Mouse (Mus musculus) hindbrain, embryonic 12.5 days (tissue): Measurements from ENCODE around the gene Dnajc17. TPM values are rescaled to one million over a fixed set of nuclear protein-coding genes. Genes with fewer than 3 reads are reported as not detected.
A peak's percentile ranks its signal among the peaks of the same experiment; 100 is the strongest.

Experiments
- ATAC-seq: fragments of 200-750 bp; cut with Nextera tagmentation; 2 replicates; pipeline ENCODE4 v1.8.0; 2017; ENCODE audit warnings: moderate TSS enrichment; ENCODE audit not compliant: low FRiP score
- H3K27ac ChIP-seq: fragments of 300-500 bp; sonication (generic); 2 replicates; pipeline ENCODE4 v1.5.1; 2016; ENCODE audit warnings: mild to moderate bottlenecking
- H3K27me3 ChIP-seq: fragments of 300-500 bp; sonication (generic); 2 replicates; pipeline ENCODE4 v1.6.1; 2016; ENCODE audit warnings: mild to moderate bottlenecking
- H3K36me3 ChIP-seq: fragments of 300-500 bp; sonication (generic); 2 replicates; pipeline ENCODE4 v1.6.1; 2016; ENCODE audit warnings: mild to moderate bottlenecking
- H3K4me1 ChIP-seq: fragments of 300-500 bp; sonication (generic); 2 replicates; pipeline ENCODE4 v1.6.1; 2016
- H3K4me2 ChIP-seq: fragments of 300-500 bp; sonication (generic); replicated peaks from 2 replicates; pipeline ENCODE4 v1.6.1; 2016; ENCODE audit warnings: mild to moderate bottlenecking
- H3K4me3 ChIP-seq: fragments of 300-500 bp; sonication (generic); 2 replicates; pipeline ENCODE4 v1.5.1; 2016; ENCODE audit warnings: mild to moderate bottlenecking
- H3K9ac ChIP-seq: fragments of 300-500 bp; sonication (generic); 2 replicates; pipeline ENCODE4 v1.6.1; 2016; ENCODE audit warnings: mild to moderate bottlenecking, moderate library complexity
- H3K9me3 ChIP-seq: fragments of 300-500 bp; sonication (generic); replicated peaks from 2 replicates; pipeline ENCODE4 v1.6.1; 2016; ENCODE audit warnings: mild to moderate bottlenecking
- WGBS: fragments of 180-500 bp; shearing (Covaris S2); methylation state at CpG from one replicate; pipeline ENCODE4 v1.1.7; 2016; 5-methylcytosine and 5-hydroxymethylcytosine counted together
- polyA plus RNA-seq: library from polyadenylated mRNA; unstranded; fragments of >200 nt; fragmentation: Nextera tagmentation; extraction: Ambion mirVana; gene quantifications from 2 replicates; pipeline ENCODE4 v1.2.1, GENCODE M21; 2016

The Dnajc17 gene
- polyA plus RNA-seq, 1 experiment from 2014 or later = 22.6 TPM

- no peaks in the 10 kb centered on the region for H3K9me3 ChIP-seq
- ATAC-seq = no peak
- 87% methylated on average over 2 of the region's 2 CpGs for WGBS
- no peak overlapping the region for H3K27ac ChIP-seq
- no peak overlapping the region for H3K9ac ChIP-seq
- peaks cover 36% of the 10 kb centered on the region for H3K27me3 ChIP-seq
- H3K4me2 ChIP-seq = no peak overlapping the region
- H3K4me3 ChIP-seq = no peak overlapping the region
- H3K4me1 ChIP-seq = peaks cover 48% of the 10 kb centered on the region
- 0 out of 2 replicates have a peak, but pooled peaks cover 3% of the 10 kb centered on the region for H3K36me3 ChIP-seq
These were observed 38.3 kb downstream of the Dnajc17 start for GRCm38 (mm10) chr2:119170282-119170681.

GRCm38 (mm10) chr2:119167866-119168256 is 40.7 kb downstream of the Dnajc17 start:
- H3K9me3 ChIP-seq = no peaks in the 10 kb centered on the region
- peaks cover 29% of the 10 kb centered on the region for H3K4me1 ChIP-seq
- peak overlapping the region; percentile 96 for H3K4me2 ChIP-seq
- no peaks in the 10 kb centered on the region for H3K36me3 ChIP-seq
- 2% methylated on average over 26 of the region's 26 CpGs for WGBS
- ATAC-seq = peak; percentile 14
- H3K27ac ChIP-seq = no peak overlapping the region
- peak overlapping the region; percentile 44 for H3K4me3 ChIP-seq
- peaks cover 53% of the 10 kb centered on the region for H3K27me3 ChIP-seq
- peak overlapping the region; percentile 33; the same call in 1 of the 2 replicates for H3K9ac ChIP-seq

- peak within 1 kb of the TSS; percentile 44 for H3K4me3 ChIP-seq
- peak within 1 kb of the TSS; percentile 96 for H3K4me2 ChIP-seq
- H3K27ac ChIP-seq = no peak within 1 kb of the TSS
- H3K9me3 ChIP-seq = no peaks in the 10 kb centered on the region
- H3K27me3 ChIP-seq = peaks cover 53% of the 10 kb centered on the region
- WGBS = under 1% methylated on average over 60 of the region's 60 CpGs
- H3K36me3 ChIP-seq = no peaks in the 10 kb centered on the region
- peak within 1 kb of the TSS; percentile 33 for H3K9ac ChIP-seq
- peaks cover 22% of the 10 kb centered on the region for H3K4me1 ChIP-seq
- ATAC-seq = peak; percentile 83
These were observed 41.4 kb downstream of the Dnajc17 start, which contains the start of gene Gchfr for GRCm38 (mm10) chr2:119166901-119167865. Gene Gchfr (plus strand): TSS chr2:119167773.

- H3K4me2 ChIP-seq = no peak overlapping the region
- H3K27me3 ChIP-seq = peaks cover 53% of the 10 kb centered on the region
- H3K4me3 ChIP-seq = no peak overlapping the region
- no peak overlapping the region for H3K27ac ChIP-seq
- peaks cover 17% of the 10 kb centered on the region for H3K4me1 ChIP-seq
- H3K36me3 ChIP-seq = no peaks in the 10 kb centered on the region
- H3K9me3 ChIP-seq = no peaks in the 10 kb centered on the region
- no peak for ATAC-seq
- no peak overlapping the region for H3K9ac ChIP-seq
These were observed 43.2 kb downstream of the Dnajc17 start for GRCm38 (mm10) chr2:119165401-119165800.

- Histone ChIP-seq H3K4me2 (no peak overlapping the region), H3K4me1 (peaks cover 17% of the 10 kb centered on the region), H3K36me3 (no peaks in the 10 kb centered on the region), H3K9me3 (no peaks in the 10 kb centered on the region), H3K9ac (no peak overlapping the region), H3K27ac (no peak overlapping the region), H3K4me3 (no peak overlapping the region), H3K27me3 (peaks cover 53% of the 10 kb centered on the region)
- no peak for ATAC-seq
- WGBS = 91% methylated on average over 4 of the region's 4 CpGs
These were observed 44.6 kb downstream of the Dnajc17 start for GRCm38 (mm10) chr2:119163999-119164398.

- no peak for ATAC-seq
- 75% methylated on average over 3 of the region's 3 CpGs for WGBS
- Histone ChIP-seq H3K4me2 (no peak overlapping the region), H3K27ac (no peak overlapping the region), H3K27me3 (peaks cover 47% of the 10 kb centered on the region), H3K4me1 (peaks cover 17% of the 10 kb centered on the region), H3K36me3 (no peaks in the 10 kb centered on the region), H3K9ac (no peak overlapping the region), H3K4me3 (no peak overlapping the region), H3K9me3 (no peaks in the 10 kb centered on the region)
These were observed 45.5 kb downstream of the Dnajc17 start for GRCm38 (mm10) chr2:119163135-119163534.

- H3K9me3 ChIP-seq = no peaks in the 10 kb centered on the region
- peaks cover 5% of the 10 kb centered on the region for H3K4me1 ChIP-seq
- no peak overlapping the region for H3K4me2 ChIP-seq
- 25% methylated on average over 2 of the region's 2 CpGs for WGBS
- H3K27me3 ChIP-seq = peaks cover 28% of the 10 kb centered on the region
- H3K9ac ChIP-seq = peak overlapping the region; percentile 33; the same call in 1 of the 2 replicates
- no peaks in the 10 kb centered on the region for H3K36me3 ChIP-seq
- peak overlapping the region; percentile 23; the same call in 1 of the 2 replicates for H3K27ac ChIP-seq
- no peak overlapping the region for H3K4me3 ChIP-seq
- no peak for ATAC-seq
These were observed 47.3 kb downstream of the Dnajc17 start for GRCm38 (mm10) chr2:119161247-119161646.

- no peak overlapping the region for H3K27ac ChIP-seq
- H3K9ac ChIP-seq = no peak overlapping the region
- peaks cover 14% of the 10 kb centered on the region for H3K36me3 ChIP-seq
- H3K4me3 ChIP-seq = no peak overlapping the region
- H3K27me3 ChIP-seq = 0 out of 2 replicates have a peak, but pooled peaks cover 2% of the 10 kb centered on the region
- H3K4me1 ChIP-seq = peaks cover 17% of the 10 kb centered on the region
- ATAC-seq = no peak
- no peak overlapping the region for H3K4me2 ChIP-seq
- H3K9me3 ChIP-seq = no peaks in the 10 kb centered on the region
These were observed 50.8 kb downstream of the Dnajc17 start for GRCm38 (mm10) chr2:119157836-119158235.

GRCm38 (mm10) chr2:119156681-119157572 is 51.7 kb downstream of the Dnajc17 start, which contains the start of gene Rmdn3:
Gene Rmdn3 (minus strand): TSS chr2:119157034.
- Histone ChIP-seq H3K4me1 (peaks cover 17% of the 10 kb centered on the region), H3K27me3 (0 out of 2 replicates have a peak, but pooled peaks cover 2% of the 10 kb centered on the region), H3K9me3 (no peaks in the 10 kb centered on the region), H3K9ac (peak within 1 kb of the TSS; percentile 94), H3K4me3 (peak within 1 kb of the TSS; percentile 99), H3K4me2 (peak within 1 kb of the TSS; percentile 97), H3K27ac (peak within 1 kb of the TSS; percentile 60), H3K36me3 (peaks cover 23% of the 10 kb centered on the region)
- 1% methylated on average over 57 of the region's 57 CpGs for WGBS
- ATAC-seq = peak; percentile 92

- 7% methylated on average over 34 of the region's 34 CpGs for WGBS
- Histone ChIP-seq H3K4me1 (peaks cover 17% of the 10 kb centered on the region), H3K36me3 (peaks cover 31% of the 10 kb centered on the region), H3K4me3 (peak overlapping the region; percentile 99), H3K4me2 (peak overlapping the region; percentile 97), H3K27me3 (0 out of 2 replicates have a peak, but pooled peaks cover 2% of the 10 kb centered on the region), H3K27ac (peak overlapping the region; percentile 60), H3K9ac (peak overlapping the region; percentile 94), H3K9me3 (no peaks in the 10 kb centered on the region)
- no peak for ATAC-seq
These were observed 52.4 kb downstream of the Dnajc17 start for GRCm38 (mm10) chr2:119156081-119156680.

- 86% methylated on average over 9 of the region's 9 CpGs for WGBS
- peaks cover 17% of the 10 kb centered on the region for H3K4me1 ChIP-seq
- ATAC-seq = no peak
- 0 out of 2 replicates have a peak, but pooled peaks cover 2% of the 10 kb centered on the region for H3K27me3 ChIP-seq
- peaks cover 39% of the 10 kb centered on the region for H3K36me3 ChIP-seq
- peak overlapping the region; percentile 97 for H3K4me2 ChIP-seq
- H3K9me3 ChIP-seq = no peaks in the 10 kb centered on the region
- H3K27ac ChIP-seq = no peak overlapping the region
- H3K9ac ChIP-seq = peak overlapping the region; percentile 94; the same call in 1 of the 2 replicates
- peak overlapping the region; percentile 99; the same call in 1 of the 2 replicates for H3K4me3 ChIP-seq
These were observed 53.2 kb downstream of the Dnajc17 start for GRCm38 (mm10) chr2:119155388-119155787.
